Mouse (Mus musculus) brain, embryonic 14.5 days (tissue): ENCODE measurements around the gene Nrbp1. TPM values are rescaled to one million over a fixed set of nuclear protein-coding genes. Genes with fewer than 3 reads are reported as not detected.
A peak's percentile ranks its signal among the peaks of the same experiment; 100 is the strongest.
"Not testable (repeated sequence)": the region's sequence is repeated elsewhere in the genome, so short reads cannot be mapped to it uniquely, and the experiment has no call there.

Experiments
- DNase-seq: peaks from one replicate; pipeline ENCODE4 v3.0.0-alpha.2; 2011; ENCODE audit warnings: low read depth
- CTCF ChIP-seq: fragments of 200-500 bp; IDR thresholded peaks from 2 replicates; pipeline ENCODE4 v1.5.1; 2012; ENCODE audit warnings: inconsistent platforms, mild to moderate bottlenecking, moderate library complexity, borderline replicate concordance; ENCODE audit not compliant: insufficient read depth, insufficient read length; ENCODE audit errors: extremely low read depth
- POLR2A ChIP-seq: fragments of 200-500 bp; IDR thresholded peaks from 2 replicates; pipeline ENCODE4 v1.6.1; 2012; ENCODE audit warnings: mild to moderate bottlenecking, inconsistent platforms, borderline replicate concordance; ENCODE audit not compliant: poor library complexity, insufficient read depth, insufficient read length, severe bottlenecking; ENCODE audit errors: extremely low read depth
- polyA plus RNA-seq: library from polyadenylated mRNA; depleted of rRNA; stranded (reverse); fragments of >200 nt; gene quantifications from 2 replicates; pipeline ENCODE4 v1.2.3, GENCODE M21; 2012

Nrbp1 gene
- polyA plus RNA-seq, 1 experiment: 143 TPM

GRCm38 (mm10) chr5:31199893-31200292 is 40.8 kb upstream of the Nrbp1 start:
- TF ChIP-seq POLR2A (no peak), CTCF (no peak)
- peak; percentile 29 for DNase-seq

- peak; percentile 41 for DNase-seq
- TF ChIP-seq POLR2A: no peak
- no peak for TF ChIP-seq CTCF
These were observed 40.3 kb upstream of the Nrbp1 start for GRCm38 (mm10) chr5:31200327-31200768.

- no peak for TF ChIP-seq POLR2A
- no peak for TF ChIP-seq CTCF
- DNase-seq: no peak
These were observed 39.5 kb upstream of the Nrbp1 start for GRCm38 (mm10) chr5:31201042-31201741.

- TF ChIP-seq POLR2A: peak; percentile 38; the same call in 1 of the 2 replicates
- TF ChIP-seq CTCF: no peak
- DNase-seq: peak; percentile 100
These were observed 38.7 kb upstream of the Nrbp1 start, which contains the start of gene Zfp513 for GRCm38 (mm10) chr5:31201742-31202590. Gene Zfp513 (minus strand): TSS chr5:31202303.

- DNase-seq: no peak
- TF ChIP-seq CTCF (no peak), POLR2A (no peak)
These were observed 37.7 kb upstream of the Nrbp1 start for GRCm38 (mm10) chr5:31202933-31203332.

- no peak for TF ChIP-seq CTCF
- TF ChIP-seq POLR2A: no peak
- no peak for DNase-seq
These were observed 36.8 kb upstream of the Nrbp1 start for GRCm38 (mm10) chr5:31203866-31204265.

GRCm38 (mm10) chr5:31204421-31204820 is 36.2 kb upstream of the Nrbp1 start:
- TF ChIP-seq CTCF: no peak
- TF ChIP-seq POLR2A: no peak

GRCm38 (mm10) chr5:31216554-31216953 is 24.1 kb upstream of the Nrbp1 start:
- not testable (repeated sequence) for DNase-seq

More at GRCm38 (mm10) chr5:31204421-31204820, 36.2 kb upstream of the Nrbp1 start:
- DNase-seq: no peak

- DNase-seq: no peak
- no peak for TF ChIP-seq POLR2A
- TF ChIP-seq CTCF: no peak
These were observed 22.4 kb upstream of the Nrbp1 start for GRCm38 (mm10) chr5:31218294-31218693.

- DNase-seq: peak; percentile 63
- TF ChIP-seq POLR2A: no peak
- TF ChIP-seq CTCF: no peak
These were observed 21.6 kb upstream of the Nrbp1 start for GRCm38 (mm10) chr5:31219070-31219469.

GRCm38 (mm10) chr5:31219474-31219873 is 21.2 kb upstream of the Nrbp1 start:
- no peak for TF ChIP-seq POLR2A
- TF ChIP-seq CTCF: no peak

GRCm38 (mm10) chr5:31219911-31220447 is 20.7 kb upstream of the Nrbp1 start:
- DNase-seq: peak; percentile 66
- no peak for TF ChIP-seq POLR2A
- 0 out of 2 replicates have a peak, but pooled peaks have one; percentile 1 for TF ChIP-seq CTCF

More at GRCm38 (mm10) chr5:31219474-31219873, 21.2 kb upstream of the Nrbp1 start:
- DNase-seq: no peak
